Mouse (Mus musculus) urinary bladder, postnatal 10 days (tissue): ENCODE results near the gene Gm3182.
"Not testable (repeated sequence)": the region's sequence is repeated elsewhere in the genome, so short reads cannot be mapped to it uniquely, and the experiment has no call there.

Experiments used
- DNase-seq: peaks from one replicate; pipeline ENCODE4 v3.0.0; 2022; ENCODE audit warnings: low spot score

Gene Gm3182

GRCm38 (mm10) chr14:4481445-4481844 is at the start of gene Gm3182:
TSS of gene Gm3182 (plus strand) at chr14:4481745.
- not testable (repeated sequence) for DNase-seq

- not testable (repeated sequence) for DNase-seq
Measured at GRCm38 (mm10) chr14:4499425-4499824, 17.9 kb downstream of the Gm3182 start.
